Mouse (Mus musculus): Measurements from ENCODE around the gene Aspg. TPM values are rescaled to one million over a fixed set of nuclear protein-coding genes. Genes with fewer than 3 reads are reported as not detected.

Gene Aspg
- total and polyA plus RNA-seq, 3 experiments, result 0.33 TPM; not detected in 2

DNA sequence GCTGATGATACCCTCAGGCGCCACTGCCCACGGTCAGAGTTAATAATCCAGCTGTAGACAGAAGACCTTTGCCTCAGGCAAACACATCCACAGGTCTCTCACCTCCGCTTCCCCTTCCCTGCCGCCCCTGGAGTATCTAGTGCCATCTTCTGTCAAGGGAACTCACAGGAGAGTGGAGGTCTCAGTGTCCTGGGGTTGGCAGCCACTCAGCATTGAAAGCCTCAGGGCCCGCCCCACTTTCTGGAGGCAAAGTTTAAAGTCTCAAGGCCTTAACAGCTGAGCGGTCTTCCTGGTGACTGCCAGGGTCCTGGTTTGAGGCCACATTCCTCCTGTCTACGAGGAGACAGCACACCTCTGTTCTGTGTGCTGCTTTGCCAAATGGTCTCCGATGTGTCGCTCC, 3.2 kb downstream of the Aspg start:
- no peak for ATAC-seq (ENCODE audit: extremely low read depth, insufficient number of reproducible peaks, low FRiP score, poor library complexity, severe bottlenecking)

DNA sequence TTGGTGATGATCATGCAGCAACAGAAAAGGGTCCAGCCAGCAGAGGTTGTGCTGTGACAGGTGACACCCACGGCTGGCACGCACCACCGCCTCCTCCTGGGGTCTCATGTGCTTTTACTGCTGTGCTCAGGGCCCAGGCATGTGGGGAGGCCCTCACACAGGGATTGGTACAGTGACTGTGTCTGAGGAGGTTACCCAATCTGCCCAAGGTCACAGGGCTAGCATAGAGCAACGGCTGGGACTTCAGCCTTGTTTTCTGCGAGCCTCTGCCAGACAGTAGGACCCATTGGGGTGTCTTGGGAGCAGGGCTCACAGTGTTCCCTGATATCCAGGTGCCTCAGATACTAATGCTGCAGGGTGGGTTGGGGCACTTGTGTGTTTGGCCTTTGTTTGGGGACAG, 4.8 kb downstream of the Aspg start:
- no peak for TF ChIP-seq GATA1 (IDR thresholded peaks at IDR 0.05; ENCODE audit: borderline replicate concordance, low read length)
- no peak for TF ChIP-seq TAL1 (conservative IDR thresholded peaks at IDR 0.05; ENCODE audit: low read depth, low read length)
- TF ChIP-seq POLR2AphosphoS5 (IDR thresholded peaks at IDR 0.05; ENCODE audit: insufficient replicate concordance, low read depth, low read length), result no peak
- TF ChIP-seq CTCF (IDR thresholded peaks at IDR 0.05; ENCODE audit: low read depth, low read length), result no peak
- TF ChIP-seq GATA2 (IDR thresholded peaks at IDR 0.05; ENCODE audit: borderline replicate concordance, low read depth, low read length), result no peak
- H3K36me3 ChIP-seq (replicated peaks), result no peaks in the 10 kb centered on the region
- 0 out of 2 replicates have a peak, but pooled peaks cover 3% of the 10 kb centered on the region for H3K4me1 ChIP-seq (ENCODE audit: insufficient read depth, low read depth, low read length)
- H3K27me3 ChIP-seq (ENCODE audit: insufficient read depth, low read length), result peaks cover 22% of the 10 kb centered on the region
- ATAC-seq (ENCODE audit: extremely low read depth, insufficient number of reproducible peaks, low FRiP score, poor library complexity, severe bottlenecking), result no peak
- H3K4me3 ChIP-seq (ENCODE audit: low read depth, low read length), result no peak overlapping the region
- H3K9me3 ChIP-seq (replicated peaks), result no peaks in the 10 kb centered on the region
- no peak for DNase-seq (ENCODE audit: low spot score)

More for the DNA sequence above, 3.2 kb downstream of the Aspg start:
- 0 out of 2 replicates have a peak, but pooled peaks cover 3% of the 10 kb centered on the region for H3K4me1 ChIP-seq (ENCODE audit: insufficient read depth, low read depth, low read length)
- H3K9me3 ChIP-seq (replicated peaks), result no peaks in the 10 kb centered on the region
- H3K4me3 ChIP-seq (ENCODE audit: low read depth, low read length), result no peak overlapping the region
- no peak for DNase-seq (ENCODE audit: low spot score)
- H3K36me3 ChIP-seq (replicated peaks), result no peaks in the 10 kb centered on the region
- TF ChIP-seq GATA1 (IDR thresholded peaks at IDR 0.05; ENCODE audit: borderline replicate concordance, low read length), result no peak
- no peak for TF ChIP-seq CTCF (IDR thresholded peaks at IDR 0.05; ENCODE audit: low read depth, low read length)
- H3K27me3 ChIP-seq (ENCODE audit: insufficient read depth, low read length), result peaks cover 28% of the 10 kb centered on the region

DNA sequence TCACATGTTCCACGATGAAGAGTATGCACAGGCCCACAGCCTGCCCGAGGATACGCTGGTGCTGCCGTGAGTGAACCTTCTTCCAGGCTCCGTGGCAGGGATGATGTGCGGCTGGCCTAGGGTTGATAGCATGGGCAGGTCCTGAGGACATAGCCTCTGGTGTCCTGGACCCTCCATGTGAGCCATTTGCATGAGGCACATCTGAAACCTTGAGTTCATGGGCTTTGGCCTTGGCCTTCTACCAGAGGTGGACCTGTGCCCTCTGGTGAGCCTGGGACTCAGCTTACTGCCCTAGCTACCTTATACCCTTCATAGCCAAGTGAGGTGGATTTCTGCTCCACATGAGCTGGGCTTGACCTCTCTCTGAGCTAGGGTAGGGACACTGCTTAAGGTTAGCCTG, 5.8 kb downstream of the Aspg start:
- 0 out of 2 replicates have a peak, but pooled peaks cover 3% of the 10 kb centered on the region for H3K4me1 ChIP-seq (ENCODE audit: insufficient read depth, low read depth, low read length)
- no peak overlapping the region for H3K4me3 ChIP-seq (ENCODE audit: low read depth, low read length)
- no peaks in the 10 kb centered on the region for H3K9me3 ChIP-seq (replicated peaks)
- ATAC-seq (ENCODE audit: extremely low read depth, insufficient number of reproducible peaks, low FRiP score, poor library complexity, severe bottlenecking), result no peak
- H3K27me3 ChIP-seq (ENCODE audit: insufficient read depth, low read length), result peaks cover 14% of the 10 kb centered on the region
- no peaks in the 10 kb centered on the region for H3K36me3 ChIP-seq (replicated peaks)
- no peak; the same call in 1 of the 2 replicates for TF ChIP-seq POLR2AphosphoS5 (IDR thresholded peaks at IDR 0.05; ENCODE audit: insufficient replicate concordance, low read depth, low read length)
- no peak for DNase-seq (ENCODE audit: low spot score)

DNA sequence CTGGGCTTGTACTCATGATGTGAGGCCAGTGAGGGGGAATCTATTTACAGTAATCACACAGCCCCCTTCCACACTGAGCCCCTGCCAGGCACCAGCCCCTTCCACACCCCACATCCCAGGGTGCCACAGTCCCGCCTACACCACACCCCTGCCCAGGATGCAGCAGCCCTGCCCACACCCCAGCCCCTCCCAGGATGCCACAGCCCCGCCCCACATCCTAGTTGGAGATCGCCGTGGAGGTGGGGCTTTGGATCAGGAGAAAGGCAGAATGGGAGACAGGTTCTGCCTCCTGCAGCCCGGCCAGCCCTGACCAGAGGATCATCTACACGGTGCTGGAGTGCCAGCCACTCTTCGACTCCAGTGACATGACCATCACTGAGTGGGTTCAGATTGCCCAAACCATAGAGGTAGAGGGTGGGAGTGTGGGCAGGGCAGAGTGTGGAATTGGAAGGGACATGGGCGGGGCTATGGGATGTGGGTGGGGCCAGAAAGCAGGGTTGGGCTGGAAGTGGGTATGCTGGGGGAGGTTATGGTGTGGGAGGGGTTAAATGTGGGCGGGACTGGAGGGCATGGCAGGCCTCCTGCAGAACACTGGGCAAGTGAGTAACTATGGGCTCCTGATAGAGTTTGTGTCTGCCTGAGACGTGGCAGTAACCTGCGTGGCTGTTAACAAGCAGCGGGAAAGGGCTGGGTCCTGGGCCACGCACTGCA, 6.4 kb downstream of the Aspg start:
- Histone ChIP-seq H3K4me3 (ENCODE audit: low read depth, low read length) (no peak overlapping the region; the same call in 1 of the 2 replicates), H3K36me3 (replicated peaks) (no peaks in the 10 kb centered on the region), H3K27me3 (ENCODE audit: insufficient read depth, low read length) (peaks cover 8% of the 10 kb centered on the region), H3K9me3 (replicated peaks) (no peaks in the 10 kb centered on the region), H3K4me1 (ENCODE audit: insufficient read depth, low read depth, low read length) (0 out of 2 replicates have a peak, but pooled peaks cover 3% of the 10 kb centered on the region)
- TF ChIP-seq CTCF (IDR thresholded peaks at IDR 0.05; ENCODE audit: low read depth, low read length) (no peak), GATA2 (IDR thresholded peaks at IDR 0.05; ENCODE audit: borderline replicate concordance, low read depth, low read length) (no peak), GATA1 (IDR thresholded peaks at IDR 0.05; ENCODE audit: borderline replicate concordance, low read length) (no peak), POLR2AphosphoS5 (IDR thresholded peaks at IDR 0.05; ENCODE audit: insufficient replicate concordance, low read depth, low read length) (no peak; the same call in 1 of the 2 replicates), TAL1 (conservative IDR thresholded peaks at IDR 0.05; ENCODE audit: low read depth, low read length) (no peak)
- DNase-seq (ENCODE audit: low spot score) (no peak), ATAC-seq (ENCODE audit: extremely low read depth, insufficient number of reproducible peaks, low FRiP score, poor library complexity, severe bottlenecking) (no peak)

DNA sequence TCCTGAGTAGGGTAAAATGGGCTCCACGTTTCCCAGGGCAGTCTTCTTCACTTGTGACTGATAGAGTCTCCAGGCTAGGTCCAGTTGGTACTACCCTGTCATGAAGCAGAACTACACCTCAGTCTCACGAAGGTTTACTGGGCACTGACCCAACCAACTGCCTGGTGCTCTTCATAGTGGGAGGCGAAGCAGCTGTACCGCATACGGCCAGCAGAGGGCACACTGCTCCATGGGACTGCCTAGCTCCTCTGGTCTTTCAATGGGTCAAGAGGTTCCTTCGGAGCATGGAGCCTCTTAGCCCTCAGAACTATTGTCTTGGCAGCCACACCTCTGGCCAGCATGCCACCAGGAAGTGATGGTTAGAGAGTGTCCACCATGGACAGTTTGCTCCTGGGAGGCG, 7.2 kb downstream of the Aspg start:
- Histone ChIP-seq H3K27me3 (ENCODE audit: insufficient read depth, low read length) (peaks cover 8% of the 10 kb centered on the region; the same call in 1 of the 2 replicates), H3K9me3 (replicated peaks) (no peaks in the 10 kb centered on the region), H3K4me3 (ENCODE audit: low read depth, low read length) (no peak overlapping the region), H3K36me3 (replicated peaks) (no peaks in the 10 kb centered on the region), H3K4me1 (ENCODE audit: insufficient read depth, low read depth, low read length) (0 out of 2 replicates have a peak, but pooled peaks cover 3% of the 10 kb centered on the region)
- DNase-seq (ENCODE audit: low spot score), result peak; percentile 90
- no peak for TF ChIP-seq POLR2AphosphoS5 (IDR thresholded peaks at IDR 0.05; ENCODE audit: insufficient replicate concordance, low read depth, low read length)
- TF ChIP-seq TAL1 (conservative IDR thresholded peaks at IDR 0.05; ENCODE audit: low read depth, low read length), result no peak
- peak; percentile 100 for TF ChIP-seq CTCF (IDR thresholded peaks at IDR 0.05; ENCODE audit: low read depth, low read length)
- ATAC-seq (ENCODE audit: extremely low read depth, insufficient number of reproducible peaks, low FRiP score, poor library complexity, severe bottlenecking), result no peak

DNA sequence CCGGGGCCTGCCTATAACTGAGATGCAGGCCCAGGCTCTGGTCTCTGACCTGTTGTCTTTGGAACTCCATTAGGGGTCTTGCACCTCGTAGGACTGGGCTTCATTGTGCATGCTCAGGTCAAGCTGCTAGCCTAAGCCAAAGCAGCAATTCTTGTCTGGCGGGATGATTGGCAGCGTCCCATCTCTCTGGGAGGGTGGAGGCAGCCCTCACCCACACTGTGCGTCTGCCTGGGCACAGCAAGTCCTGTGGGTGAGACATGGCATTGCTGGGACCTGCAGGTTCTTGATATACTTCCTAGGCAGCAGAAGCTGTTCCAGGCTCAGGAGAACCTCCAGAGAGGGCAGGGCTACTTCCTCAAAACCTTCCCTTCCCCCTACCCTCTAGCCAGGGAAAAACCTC, 10.5 kb downstream of the Aspg start:
- ATAC-seq (ENCODE audit: extremely low read depth, insufficient number of reproducible peaks, low FRiP score, poor library complexity, severe bottlenecking) (no peak), DNase-seq (ENCODE audit: low spot score) (no peak)
- Histone ChIP-seq H3K27me3 (ENCODE audit: insufficient read depth, low read length) (peaks cover 6% of the 10 kb centered on the region; the same call in 1 of the 2 replicates), H3K4me3 (ENCODE audit: low read depth, low read length) (no peak overlapping the region), H3K9me3 (replicated peaks) (no peaks in the 10 kb centered on the region), H3K36me3 (replicated peaks) (no peaks in the 10 kb centered on the region), H3K4me1 (ENCODE audit: insufficient read depth, low read depth, low read length) (0 out of 2 replicates have a peak, but pooled peaks cover 3% of the 10 kb centered on the region)
- TF ChIP-seq TAL1 (conservative IDR thresholded peaks at IDR 0.05; ENCODE audit: low read depth, low read length) (no peak), POLR2AphosphoS5 (IDR thresholded peaks at IDR 0.05; ENCODE audit: insufficient replicate concordance, low read depth, low read length) (no peak), GATA2 (IDR thresholded peaks at IDR 0.05; ENCODE audit: borderline replicate concordance, low read depth, low read length) (no peak), CTCF (IDR thresholded peaks at IDR 0.05; ENCODE audit: low read depth, low read length) (no peak), GATA1 (IDR thresholded peaks at IDR 0.05; ENCODE audit: borderline replicate concordance, low read length) (no peak)
